Mouse (Mus musculus): ENCODE measurements at regions not wholly inside any gene's neighbourhood (a gene's known extent, or its start where the extent isn't known, plus 50 kb on each side); places are given as distances from the start of the nearest gene placed in this dataset.

DNA sequence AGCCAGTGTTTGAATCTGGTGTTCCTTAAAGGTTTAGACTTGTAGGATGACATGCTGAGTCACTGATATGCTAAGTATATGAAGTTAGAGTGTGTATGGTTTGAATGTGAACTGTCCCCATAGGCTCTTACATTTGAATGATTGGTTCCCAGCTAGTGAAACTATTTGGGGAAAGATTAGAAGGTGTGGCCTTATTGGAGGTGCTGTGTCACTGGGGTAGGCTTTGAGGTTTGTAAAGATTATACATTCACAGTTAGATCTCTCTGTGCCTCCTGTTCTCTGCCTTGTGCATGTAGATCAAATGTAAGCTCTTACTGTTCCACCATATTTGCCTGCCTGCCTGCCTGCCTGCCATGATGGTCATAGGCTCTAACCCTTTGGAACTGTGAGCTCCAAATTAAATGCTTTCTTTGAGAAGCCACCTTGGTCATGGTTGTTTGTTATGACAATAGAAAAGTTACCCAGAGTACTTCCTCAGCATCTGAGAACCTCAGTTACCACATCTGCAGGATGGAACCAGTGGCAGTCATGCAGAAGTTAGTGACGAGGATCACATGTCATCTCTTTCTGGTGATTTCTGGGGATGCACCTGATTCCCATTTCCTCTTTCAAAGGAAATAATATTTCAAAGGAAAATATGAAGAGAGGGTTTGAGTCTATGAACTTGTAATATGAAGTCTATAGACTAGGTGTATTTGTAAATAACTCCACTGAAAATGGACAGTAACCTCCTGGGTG is 94.7 kb upstream of the Trib2 start:
- H3K27ac ChIP-seq (ENCODE audit: low read length): no peak overlapping the region
- H3K4me2 ChIP-seq (replicated peaks; ENCODE audit: low read depth, low read length): no peak overlapping the region
- H3K36me3 ChIP-seq (ENCODE audit: control insufficient read depth, insufficient read depth, low read length): no peaks in the 10 kb centered on the region
- H3K4me3 ChIP-seq (ENCODE audit: low read depth, low read length): no peak overlapping the region
- no peak overlapping the region for H3K9ac ChIP-seq (replicated peaks; ENCODE audit: low read depth, low read length)
- H3K9me3 ChIP-seq (ENCODE audit: control insufficient read depth, low read depth, low read length): no peaks in the 10 kb centered on the region
- WGBS: 86% methylated on average over 1 of the region's 1 CpGs
- ATAC-seq (ENCODE audit: insufficient number of reproducible peaks, insufficient read depth, low FRiP score, low read depth): no peak
- no peaks in the 10 kb centered on the region for H3K4me1 ChIP-seq (ENCODE audit: control insufficient read depth, insufficient read depth, low read length)
- H3K27me3 ChIP-seq (ENCODE audit: control insufficient read depth, insufficient read depth, low read length): no peaks in the 10 kb centered on the region

GRCm38 (mm10) chr12:15897539-15897938 is 80.8 kb upstream of the Trib2 start:
- Histone ChIP-seq H3K27me3 (ENCODE audit: control insufficient read depth, insufficient read depth, low read length) (no peaks in the 10 kb centered on the region), H3K36me3 (ENCODE audit: control insufficient read depth, insufficient read depth, low read length) (no peaks in the 10 kb centered on the region), H3K9ac (replicated peaks; ENCODE audit: low read depth, low read length) (no peak overlapping the region), H3K4me3 (ENCODE audit: low read depth, low read length) (no peak overlapping the region), H3K27ac (ENCODE audit: low read length) (no peak overlapping the region), H3K9me3 (ENCODE audit: control insufficient read depth, low read depth, low read length) (no peaks in the 10 kb centered on the region), H3K4me2 (replicated peaks; ENCODE audit: low read depth, low read length) (no peak overlapping the region), H3K4me1 (ENCODE audit: control insufficient read depth, insufficient read depth, low read length) (no peaks in the 10 kb centered on the region)
- ATAC-seq (ENCODE audit: insufficient number of reproducible peaks, insufficient read depth, low FRiP score, low read depth): no peak
- 77% methylated on average over 2 of the region's 2 CpGs for WGBS

DNA sequence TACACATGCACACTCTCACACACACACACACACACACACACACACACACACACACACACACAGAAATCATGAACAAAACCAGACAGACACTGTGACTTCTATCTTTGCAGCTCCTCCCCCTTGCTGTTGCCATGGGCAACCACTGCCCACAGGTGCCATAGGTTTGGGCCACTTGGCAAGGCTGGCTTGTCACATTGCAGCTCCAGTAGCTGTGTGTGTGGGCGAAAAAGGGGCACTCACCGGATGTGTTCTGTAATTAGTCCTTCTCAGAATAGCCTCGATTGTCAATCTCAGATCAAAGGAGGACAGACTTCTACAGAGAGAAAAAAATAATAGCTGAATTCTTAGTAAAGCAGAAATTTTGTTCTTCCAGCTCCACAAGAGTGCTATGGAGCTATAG is 79.8 kb upstream of the Trib2 start:
- Histone ChIP-seq H3K4me3 (ENCODE audit: low read depth, low read length) (no peak overlapping the region), H3K27me3 (ENCODE audit: control insufficient read depth, insufficient read depth, low read length) (no peaks in the 10 kb centered on the region), H3K9ac (replicated peaks; ENCODE audit: low read depth, low read length) (no peak overlapping the region), H3K9me3 (ENCODE audit: control insufficient read depth, low read depth, low read length) (no peaks in the 10 kb centered on the region), H3K4me1 (ENCODE audit: control insufficient read depth, insufficient read depth, low read length) (no peaks in the 10 kb centered on the region), H3K27ac (ENCODE audit: low read length) (no peak overlapping the region), H3K36me3 (ENCODE audit: control insufficient read depth, insufficient read depth, low read length) (no peaks in the 10 kb centered on the region), H3K4me2 (replicated peaks; ENCODE audit: low read depth, low read length) (no peak overlapping the region)
- ATAC-seq (ENCODE audit: insufficient number of reproducible peaks, insufficient read depth, low FRiP score, low read depth): no peak
- WGBS: 81% methylated on average over 3 of the region's 3 CpGs

GRCm38 (mm10) chr12:15895215-15895614 is 78.5 kb upstream of the Trib2 start:
- H3K27me3 ChIP-seq (ENCODE audit: control insufficient read depth, insufficient read depth, low read length): no peaks in the 10 kb centered on the region
- H3K4me2 ChIP-seq (replicated peaks; ENCODE audit: low read depth, low read length): no peak overlapping the region
- no peaks in the 10 kb centered on the region for H3K4me1 ChIP-seq (ENCODE audit: control insufficient read depth, insufficient read depth, low read length)
- H3K9ac ChIP-seq (replicated peaks; ENCODE audit: low read depth, low read length): no peak overlapping the region
- no peak for ATAC-seq (ENCODE audit: insufficient number of reproducible peaks, insufficient read depth, low FRiP score, low read depth)
- no peaks in the 10 kb centered on the region for H3K9me3 ChIP-seq (ENCODE audit: control insufficient read depth, low read depth, low read length)
- H3K27ac ChIP-seq (ENCODE audit: low read length): no peak overlapping the region
- 42% methylated on average over 2 of the region's 2 CpGs for WGBS
- H3K36me3 ChIP-seq (ENCODE audit: control insufficient read depth, insufficient read depth, low read length): no peaks in the 10 kb centered on the region
- no peak overlapping the region for H3K4me3 ChIP-seq (ENCODE audit: low read depth, low read length)

DNA sequence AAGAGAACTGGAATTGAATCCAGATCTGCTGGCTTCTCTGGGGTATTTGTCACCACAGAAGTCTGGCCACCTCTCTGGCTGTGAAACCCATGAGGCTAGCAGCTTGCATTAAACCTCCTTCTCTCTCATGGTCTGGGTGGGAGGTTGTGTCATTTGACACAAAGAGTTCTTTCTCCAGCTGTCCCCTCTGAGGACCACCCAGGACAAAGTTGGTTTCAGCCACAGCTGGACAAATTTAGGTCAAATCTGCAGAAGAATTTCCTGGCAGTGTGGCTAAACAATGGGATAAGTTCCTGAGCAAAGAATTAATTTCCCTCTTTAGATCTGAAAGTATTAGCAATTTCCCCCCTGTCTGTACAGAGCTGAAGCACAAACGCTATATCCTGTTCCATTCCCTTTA is 73.9 kb upstream of the Trib2 start:
- Histone ChIP-seq H3K9me3 (ENCODE audit: control insufficient read depth, low read depth, low read length) (no peaks in the 10 kb centered on the region), H3K4me2 (replicated peaks; ENCODE audit: low read depth, low read length) (no peak overlapping the region), H3K27ac (ENCODE audit: low read length) (no peak overlapping the region), H3K36me3 (ENCODE audit: control insufficient read depth, insufficient read depth, low read length) (no peaks in the 10 kb centered on the region), H3K9ac (replicated peaks; ENCODE audit: low read depth, low read length) (no peak overlapping the region), H3K27me3 (ENCODE audit: control insufficient read depth, insufficient read depth, low read length) (no peaks in the 10 kb centered on the region), H3K4me3 (ENCODE audit: low read depth, low read length) (no peak overlapping the region), H3K4me1 (ENCODE audit: control insufficient read depth, insufficient read depth, low read length) (no peaks in the 10 kb centered on the region)
- 41% methylated on average over 1 of the region's 1 CpGs for WGBS
- no peak for ATAC-seq (ENCODE audit: insufficient number of reproducible peaks, insufficient read depth, low FRiP score, low read depth)

GRCm38 (mm10) chr12:15879907-15880430 is 63.2 kb upstream of the Trib2 start:
- WGBS: 74% methylated on average over 7 of the region's 7 CpGs
- Histone ChIP-seq H3K27me3 (ENCODE audit: control insufficient read depth, insufficient read depth, low read length) (no peaks in the 10 kb centered on the region), H3K27ac (ENCODE audit: low read length) (no peak overlapping the region), H3K4me2 (replicated peaks; ENCODE audit: low read depth, low read length) (no peak overlapping the region), H3K4me1 (ENCODE audit: control insufficient read depth, insufficient read depth, low read length) (no peaks in the 10 kb centered on the region), H3K36me3 (ENCODE audit: control insufficient read depth, insufficient read depth, low read length) (no peaks in the 10 kb centered on the region), H3K9ac (replicated peaks; ENCODE audit: low read depth, low read length) (no peak overlapping the region), H3K4me3 (ENCODE audit: low read depth, low read length) (no peak overlapping the region), H3K9me3 (ENCODE audit: control insufficient read depth, low read depth, low read length) (no peaks in the 10 kb centered on the region)
- no peak for ATAC-seq (ENCODE audit: insufficient number of reproducible peaks, insufficient read depth, low FRiP score, low read depth)
